Mouse (Mus musculus) midbrain, embryonic 16.5 days (tissue): Measurements from ENCODE around the gene Sh3d19. TPM values are rescaled to one million over a fixed set of nuclear protein-coding genes. Genes with fewer than 3 reads are reported as not detected.

Experiments used
- ATAC-seq: fragments of 200-750 bp; cut with Nextera tagmentation; 2 replicates; pipeline ENCODE4 v1.8.0; 2017; ENCODE audit warnings: moderate TSS enrichment
- H3K27ac ChIP-seq: fragments of 300-500 bp; sonication (generic); 2 replicates; pipeline ENCODE4 v1.5.1; 2014; ENCODE audit warnings: mild to moderate bottlenecking, low read length, mixed read lengths
- H3K27me3 ChIP-seq: fragments of 300-500 bp; sonication (generic); 2 replicates; pipeline ENCODE4 v1.6.1; 2014; ENCODE audit warnings: low read depth, low read length, mixed read lengths; ENCODE audit not compliant: control insufficient read depth, insufficient read depth
- H3K36me3 ChIP-seq: fragments of 300-500 bp; sonication (generic); 2 replicates; pipeline ENCODE4 v1.6.1; 2014; ENCODE audit warnings: mild to moderate bottlenecking, low read length, moderate library complexity, mixed read lengths; ENCODE audit not compliant: control insufficient read depth, insufficient read depth
- H3K4me1 ChIP-seq: fragments of 300-500 bp; sonication (generic); 2 replicates; pipeline ENCODE4 v1.6.1; 2014; ENCODE audit warnings: mild to moderate bottlenecking, low read length, mixed read lengths; ENCODE audit not compliant: control insufficient read depth, insufficient read depth
- H3K4me2 ChIP-seq: fragments of 300-500 bp; sonication (generic); 2 replicates; pipeline ENCODE4 v1.6.1; 2014; ENCODE audit warnings: mild to moderate bottlenecking, low read length, mixed read lengths
- H3K4me3 ChIP-seq: fragments of 300-500 bp; sonication (generic); 2 replicates; pipeline ENCODE4 v1.5.1; 2014; ENCODE audit warnings: low read depth, mild to moderate bottlenecking, low read length, moderate library complexity, mixed read lengths
- H3K9ac ChIP-seq: fragments of 300-500 bp; sonication (generic); 2 replicates; pipeline ENCODE4 v1.6.1; 2014; ENCODE audit warnings: low read depth, low read length, mixed read lengths
- H3K9me3 ChIP-seq: fragments of 300-500 bp; sonication (generic); replicated peaks from 2 replicates; pipeline ENCODE4 v1.6.1; 2014; ENCODE audit warnings: mild to moderate bottlenecking, low read length, mixed read lengths; ENCODE audit not compliant: control insufficient read depth, poor library complexity, severe bottlenecking
- WGBS: fragments of 180-500 bp; shearing (Covaris S2); extraction: QIAGEN DNeasy Blood & Tissue Kit; methylation state at CpG from one replicate; pipeline ENCODE4 v1.1.7; 2014; 5-methylcytosine and 5-hydroxymethylcytosine counted together
- polyA plus RNA-seq: library from polyadenylated mRNA; unstranded; fragments of >200 nt; fragmentation: Nextera tagmentation; extraction: Ambion mirVana; gene quantifications from 2 replicates; pipeline ENCODE4 v1.2.1, GENCODE M21; 2015

The Sh3d19 gene
- polyA plus RNA-seq, 1 experiment from 2014 or later, result 15.6 TPM

DNA sequence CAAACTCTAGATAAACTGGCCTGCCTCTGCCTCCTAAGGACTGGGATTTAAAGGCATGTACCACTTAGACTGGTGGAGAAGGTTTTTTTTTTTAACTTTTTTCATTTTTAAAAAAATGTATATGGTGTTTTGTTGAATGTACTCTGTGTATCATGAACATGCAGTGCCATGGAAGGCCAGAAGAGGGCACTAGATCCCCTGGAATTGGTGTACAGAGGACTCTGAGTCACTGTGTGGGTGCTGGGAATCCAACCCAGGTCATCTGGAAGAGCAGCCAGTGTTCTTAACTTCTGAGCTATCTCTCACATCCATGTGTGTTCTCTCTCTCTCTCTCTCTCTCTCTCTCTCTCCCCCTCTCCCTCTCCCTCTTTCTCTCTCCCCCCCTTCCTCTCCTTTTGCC, 151.2 kb downstream of the Sh3d19 start:
- Histone ChIP-seq H3K4me1 (0 out of 2 replicates have a peak, but pooled peaks cover 2% of the 10 kb centered on the region), H3K4me3 (no peak overlapping the region), H3K27ac (no peak overlapping the region), H3K9me3 (no peaks in the 10 kb centered on the region), H3K36me3 (no peaks in the 10 kb centered on the region), H3K9ac (no peak overlapping the region), H3K4me2 (no peak overlapping the region), H3K27me3 (no peaks in the 10 kb centered on the region; the same call in 1 of the 2 replicates)
- ATAC-seq, result no peak

GRCm38 (mm10) chr3:86123251-86123746, 152.4 kb downstream of the Sh3d19 start:
- H3K4me1 ChIP-seq, result 0 out of 2 replicates have a peak, but pooled peaks cover 2% of the 10 kb centered on the region
- H3K4me3 ChIP-seq, result no peak overlapping the region
- H3K4me2 ChIP-seq, result no peak overlapping the region
- no peak overlapping the region for H3K9ac ChIP-seq
- no peak for ATAC-seq
- no peaks in the 10 kb centered on the region; the same call in 1 of the 2 replicates for H3K27me3 ChIP-seq
- no peaks in the 10 kb centered on the region for H3K36me3 ChIP-seq
- 97% methylated on average over 8 of the region's 8 CpGs for WGBS
- H3K27ac ChIP-seq, result no peak overlapping the region
- H3K9me3 ChIP-seq, result no peaks in the 10 kb centered on the region

- Histone ChIP-seq H3K9me3 (no peaks in the 10 kb centered on the region), H3K27ac (no peak overlapping the region), H3K36me3 (peaks cover under 1% of the 10 kb centered on the region; the same call in 1 of the 2 replicates), H3K27me3 (no peaks in the 10 kb centered on the region; the same call in 1 of the 2 replicates), H3K4me3 (no peak overlapping the region), H3K9ac (no peak overlapping the region), H3K4me1 (no peaks in the 10 kb centered on the region), H3K4me2 (no peak overlapping the region)
- WGBS, result 7% methylated on average over 6 of the region's 6 CpGs
- ATAC-seq, result no peak; the same call in 1 of the 2 replicates
Measured at GRCm38 (mm10) chr3:86129757-86130156, 158.8 kb downstream of the Sh3d19 start.

- H3K27ac ChIP-seq, result no peak overlapping the region
- H3K4me1 ChIP-seq, result no peaks in the 10 kb centered on the region
- peaks cover 22% of the 10 kb centered on the region for H3K36me3 ChIP-seq
- no peaks in the 10 kb centered on the region for H3K27me3 ChIP-seq
- no peak overlapping the region for H3K9ac ChIP-seq
- no peaks in the 10 kb centered on the region for H3K9me3 ChIP-seq
- ATAC-seq, result no peak
- H3K4me2 ChIP-seq, result no peak overlapping the region
- no peak overlapping the region for H3K4me3 ChIP-seq
- 90% methylated on average over 6 of the region's 6 CpGs for WGBS
Measured at GRCm38 (mm10) chr3:86134939-86135638, 164.2 kb downstream of the Sh3d19 start.

DNA sequence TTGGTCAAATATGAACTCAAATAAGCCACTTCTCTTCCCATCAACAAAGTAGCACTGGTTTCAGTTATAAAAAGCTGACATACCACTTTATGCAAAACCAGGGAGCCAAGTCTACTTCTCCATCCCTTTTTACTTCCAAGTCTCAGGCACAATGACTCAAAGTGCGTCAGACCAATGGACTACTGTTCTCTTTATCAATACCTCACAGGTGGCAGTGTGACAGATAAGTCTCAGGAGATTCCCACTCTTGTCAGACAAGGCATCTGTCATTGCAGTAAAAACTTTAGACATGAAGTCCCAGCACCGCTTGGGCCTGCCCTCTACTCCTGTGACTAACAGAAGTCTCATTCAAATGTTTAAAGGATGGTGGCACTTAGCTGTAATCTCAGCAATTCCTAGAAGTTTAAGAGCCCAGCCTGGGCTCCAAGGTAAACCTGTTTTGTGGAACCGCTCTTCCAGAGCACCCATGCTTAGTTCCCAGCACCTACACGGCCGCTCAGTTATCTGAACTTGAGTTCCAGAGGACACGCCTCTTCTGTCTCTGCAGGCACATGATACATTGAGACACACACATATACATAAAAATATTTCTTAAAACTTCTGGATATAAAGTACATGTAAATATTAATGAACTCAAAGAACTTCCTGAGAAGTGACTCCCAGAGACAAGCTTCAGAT, 165.1 kb downstream of the Sh3d19 start:
- WGBS, result 88% methylated on average over 6 of the region's 6 CpGs
- Histone ChIP-seq H3K27me3 (no peaks in the 10 kb centered on the region), H3K4me3 (no peak overlapping the region), H3K27ac (no peak overlapping the region), H3K9ac (no peak overlapping the region), H3K9me3 (no peaks in the 10 kb centered on the region), H3K4me1 (peaks cover 5% of the 10 kb centered on the region), H3K36me3 (peaks cover 25% of the 10 kb centered on the region), H3K4me2 (no peak overlapping the region)
- no peak for ATAC-seq

- 91% methylated on average over 6 of the region's 6 CpGs for WGBS
- Histone ChIP-seq H3K9ac (no peak overlapping the region), H3K4me2 (no peak overlapping the region), H3K36me3 (peaks cover 25% of the 10 kb centered on the region), H3K4me3 (no peak overlapping the region), H3K4me1 (peaks cover 11% of the 10 kb centered on the region), H3K27me3 (no peaks in the 10 kb centered on the region), H3K27ac (no peak overlapping the region), H3K9me3 (no peaks in the 10 kb centered on the region)
- ATAC-seq, result no peak
Measured at GRCm38 (mm10) chr3:86136936-86137574, 166.1 kb downstream of the Sh3d19 start.

DNA sequence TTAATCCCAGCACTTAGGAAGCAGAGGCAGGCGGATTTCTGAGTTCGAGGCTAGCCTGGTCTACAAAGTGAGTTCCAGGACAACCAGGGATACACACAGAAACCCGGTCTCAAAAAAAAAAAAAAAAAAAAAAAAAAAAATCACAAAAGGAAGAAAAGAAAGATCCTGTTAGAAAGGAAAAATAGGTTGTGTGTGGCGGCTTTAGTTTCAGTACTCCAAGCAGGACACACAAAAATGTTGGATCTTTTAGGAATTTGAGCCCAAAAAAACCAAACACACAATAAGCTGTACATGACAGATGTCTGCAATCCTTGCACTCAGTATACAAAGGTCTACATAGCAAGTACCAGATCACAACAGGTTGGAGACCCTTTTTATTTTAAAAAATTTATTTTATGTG, 168.8 kb downstream of the Sh3d19 start:
- Histone ChIP-seq H3K4me1 (peaks cover 12% of the 10 kb centered on the region), H3K9ac (no peak overlapping the region), H3K4me2 (no peak overlapping the region), H3K9me3 (no peaks in the 10 kb centered on the region), H3K36me3 (peaks cover 25% of the 10 kb centered on the region), H3K27ac (no peak overlapping the region), H3K4me3 (no peak overlapping the region), H3K27me3 (no peaks in the 10 kb centered on the region)
- no peak for ATAC-seq
- 94% methylated on average over 4 of the region's 4 CpGs for WGBS

DNA sequence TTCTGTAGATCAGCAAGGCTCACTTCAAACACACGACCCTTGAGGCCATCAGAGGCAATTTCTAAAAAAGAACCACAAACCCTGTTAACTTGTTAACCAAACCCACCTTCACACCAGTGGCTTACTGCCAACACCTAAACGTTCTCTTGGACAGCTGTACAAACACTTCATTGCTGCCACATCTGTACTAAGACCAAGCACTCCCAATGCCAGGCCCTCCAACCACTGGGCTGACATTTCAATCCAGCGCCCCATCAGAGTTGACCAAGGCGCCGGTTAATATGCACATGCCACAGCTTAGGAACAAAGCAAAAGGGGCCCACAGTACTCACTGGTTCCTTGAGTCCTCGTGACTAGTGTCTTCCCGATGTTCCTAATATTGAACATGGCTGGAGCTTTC, 170.5 kb downstream of the Sh3d19 start:
- Histone ChIP-seq H3K27ac (no peak overlapping the region), H3K9me3 (no peaks in the 10 kb centered on the region), H3K4me1 (peaks cover 12% of the 10 kb centered on the region), H3K36me3 (peaks cover 15% of the 10 kb centered on the region), H3K4me3 (peak overlapping the region; percentile 87), H3K27me3 (no peaks in the 10 kb centered on the region), H3K9ac (peak overlapping the region; percentile 90), H3K4me2 (peak overlapping the region; percentile 74)
- ATAC-seq, result no peak
- WGBS, result 19% methylated on average over 7 of the region's 7 CpGs

DNA sequence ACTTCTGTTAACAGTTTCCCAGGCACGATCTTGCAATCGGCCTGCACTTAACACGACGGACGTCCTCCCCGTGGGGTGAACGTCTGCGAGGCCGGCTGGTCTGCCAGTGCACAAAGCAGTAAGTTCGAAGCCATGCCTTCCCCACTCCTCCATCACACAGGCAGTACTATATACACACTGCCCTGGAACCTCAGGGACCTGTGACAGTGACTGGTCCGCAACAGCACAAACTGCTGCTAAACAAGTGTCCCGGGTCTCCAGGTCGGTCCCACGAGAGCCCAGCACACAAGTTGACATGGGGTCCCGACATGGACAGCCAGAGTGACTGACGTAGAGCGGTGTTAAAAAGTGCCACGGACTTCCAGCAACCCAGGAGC, 171.0 kb downstream of the Sh3d19 start:
- Histone ChIP-seq H3K9ac (peak overlapping the region; percentile 90), H3K9me3 (no peaks in the 10 kb centered on the region), H3K27ac (peak overlapping the region; percentile 81), H3K4me2 (peak overlapping the region; percentile 74), H3K36me3 (peaks cover 15% of the 10 kb centered on the region), H3K4me3 (peak overlapping the region; percentile 87), H3K4me1 (peaks cover 12% of the 10 kb centered on the region), H3K27me3 (no peaks in the 10 kb centered on the region)
- WGBS, result 0% methylated on average over 18 of the region's 18 CpGs
- ATAC-seq, result peak; percentile 69
